Mouse (Mus musculus): Measurements from ENCODE around the gene Snx8. TPM values are rescaled to one million over a fixed set of nuclear protein-coding genes. Genes with fewer than 3 reads are reported as not detected.

Snx8 gene
- polyA plus RNA-seq, 1 experiment, result 136 TPM

DNA sequence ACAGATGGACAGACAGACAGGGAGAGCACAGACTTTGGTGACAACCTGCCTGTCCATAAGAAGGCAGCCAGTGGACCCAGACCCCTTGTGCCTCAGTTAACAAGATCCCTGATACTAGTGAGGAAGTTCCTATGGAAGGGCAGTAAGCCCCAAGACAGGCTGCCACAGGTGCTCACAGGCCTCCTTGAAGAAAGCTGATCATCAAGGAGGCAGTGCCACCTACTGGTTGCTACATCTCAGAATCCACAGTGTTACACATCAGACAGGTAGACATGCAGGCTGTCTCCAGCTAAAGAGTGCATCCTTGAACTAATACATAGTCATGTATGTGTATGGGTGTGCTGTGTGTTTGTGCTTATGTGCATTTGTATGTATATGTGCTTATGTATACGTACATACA lies 96.9 kb downstream of the Snx8 start:
- Histone ChIP-seq H3K4me3 (ENCODE audit: insufficient read depth, low read length) (no peak overlapping the region), H3K4me1 (ENCODE audit: control insufficient read depth, insufficient read depth, low read length) (no peaks in the 10 kb centered on the region), H3K27ac (ENCODE audit: insufficient read depth, low read depth, low read length) (no peak overlapping the region)
- TF ChIP-seq CTCF (IDR thresholded peaks at IDR 0.05; ENCODE audit: low read depth, low read length) (peak; percentile 62), POLR2A (IDR thresholded peaks at IDR 0.05; ENCODE audit: borderline replicate concordance, low read depth, low read length) (no peak)

Other genes with a start within 250 kb of the Snx8 start
- 16.5 and 18.0 TPM in 2 replicates for gene Mad1l1, start 67.7 kb downstream of the Snx8 start, polyA plus RNA-seq (2012; ENCODE audit: insufficient read depth, insufficient read length, missing spikeins)
- gene Nudt1, start 67.6 kb downstream of the Snx8 start, polyA plus RNA-seq (2012; ENCODE audit: insufficient read depth, insufficient read length, missing spikeins), result 11.8 and 12.9 TPM in 2 replicates
- 6.5 and 8.6 TPM in 2 replicates for gene Mrm2, start 57.4 kb downstream of the Snx8 start, polyA plus RNA-seq (2012; ENCODE audit: insufficient read depth, insufficient read length, missing spikeins)
- gene Eif3b, start 30.1 kb upstream of the Snx8 start, polyA plus RNA-seq (2012; ENCODE audit: insufficient read depth, insufficient read length, missing spikeins), result 80.1 and 87.0 TPM in 2 replicates
- gene Gm4869, start 56.4 kb upstream of the Snx8 start, polyA plus RNA-seq (2012; ENCODE audit: insufficient read depth, insufficient read length, missing spikeins), result not detected in 2 replicates
- gene Chst12, start 116.3 kb upstream of the Snx8 start, polyA plus RNA-seq (2012; ENCODE audit: insufficient read depth, insufficient read length, missing spikeins), result 48.9 and 51.3 TPM in 2 replicates
- gene Grifin, start 175.8 kb upstream of the Snx8 start, polyA plus RNA-seq (2012; ENCODE audit: insufficient read depth, insufficient read length, missing spikeins), result not detected in 2 replicates
- 60.6 and 75.4 TPM in 2 replicates for gene Lfng, start 218.1 kb upstream of the Snx8 start, polyA plus RNA-seq (2012; ENCODE audit: insufficient read depth, insufficient read length, missing spikeins)

All from bone marrow macrophage, adult 2 months (primary cell).